Mouse (Mus musculus): Measurements from ENCODE around the gene Iqce. TPM values are rescaled to one million over a fixed set of nuclear protein-coding genes. Genes with fewer than 3 reads are reported as not detected.

Gene Iqce
- polyA plus RNA-seq, 1 experiment from 2014 or later: 32.2 TPM

GRCm38 (mm10) chr5:140654096-140654845 lies 47.9 kb downstream of the Iqce start:
- no peak overlapping the region for H3K4me3 ChIP-seq
- H3K36me3 ChIP-seq (replicated peaks): no peaks in the 10 kb centered on the region
- H3K4me2 ChIP-seq: no peak overlapping the region
- no peak for ATAC-seq (replicated peaks)
- no peak overlapping the region for H3K9ac ChIP-seq
- H3K27ac ChIP-seq: no peak overlapping the region
- no peaks in the 10 kb centered on the region for H3K27me3 ChIP-seq (replicated peaks)
- no peaks in the 10 kb centered on the region for H3K9me3 ChIP-seq
- H3K4me1 ChIP-seq: peaks cover 18% of the 10 kb centered on the region
- 86% methylated on average over 15 of the region's 15 CpGs for WGBS

DNA sequence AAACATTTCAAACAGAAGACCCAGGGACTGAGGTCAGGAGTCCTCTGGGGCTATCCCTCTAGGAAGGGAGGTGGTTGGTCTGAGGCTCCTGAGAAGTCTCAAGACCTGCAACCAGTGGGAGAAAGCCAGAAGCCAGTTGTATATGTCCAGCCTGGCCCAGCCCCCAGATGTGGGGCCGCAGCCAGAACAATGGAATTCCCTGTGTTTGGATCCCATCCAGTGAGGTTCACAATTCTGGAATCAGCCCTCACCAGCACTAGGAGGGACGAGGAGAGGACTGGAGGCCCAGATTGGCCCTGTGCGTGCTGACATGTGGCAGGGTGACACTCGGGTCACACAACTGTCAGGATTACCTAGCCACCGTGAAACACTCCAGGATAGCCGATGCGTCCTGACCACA lies 49.6 kb downstream of the Iqce start:
- no peak overlapping the region for H3K27ac ChIP-seq
- H3K4me2 ChIP-seq: no peak overlapping the region
- H3K4me3 ChIP-seq: no peak overlapping the region
- H3K9me3 ChIP-seq: no peaks in the 10 kb centered on the region
- no peak overlapping the region for H3K9ac ChIP-seq
- no peaks in the 10 kb centered on the region for H3K27me3 ChIP-seq (replicated peaks)
- no peak for ATAC-seq (replicated peaks)
- H3K4me1 ChIP-seq: peaks cover 13% of the 10 kb centered on the region
- 70% methylated on average over 7 of the region's 7 CpGs for WGBS
- no peaks in the 10 kb centered on the region for H3K36me3 ChIP-seq (replicated peaks)

DNA sequence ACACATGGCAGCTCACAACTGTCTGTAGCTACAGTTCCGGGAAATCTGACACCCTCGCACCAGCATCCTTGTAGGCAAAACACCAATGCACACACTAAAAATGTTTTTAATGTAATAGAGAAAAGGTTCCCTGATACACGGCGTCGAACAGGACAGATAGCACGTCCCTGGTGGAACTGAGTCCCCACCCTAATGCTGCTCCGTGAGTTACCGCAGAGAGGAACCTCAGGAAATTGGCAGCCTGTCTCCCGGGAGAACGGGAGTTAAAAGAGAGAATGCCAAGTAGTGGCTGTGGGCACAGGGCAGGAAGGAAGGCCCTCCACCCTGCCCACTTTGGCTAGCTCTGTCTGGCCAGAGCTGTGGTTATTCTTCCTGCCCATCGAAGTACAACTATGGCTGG lies 50.9 kb downstream of the Iqce start:
- peaks cover 26% of the 10 kb centered on the region for H3K4me1 ChIP-seq
- H3K4me3 ChIP-seq: no peak overlapping the region
- H3K27ac ChIP-seq: no peak overlapping the region
- no peaks in the 10 kb centered on the region for H3K9me3 ChIP-seq
- no peak overlapping the region for H3K9ac ChIP-seq
- WGBS: 76% methylated on average over 11 of the region's 11 CpGs
- H3K4me2 ChIP-seq: no peak overlapping the region
- ATAC-seq (replicated peaks): no peak
- no peaks in the 10 kb centered on the region for H3K36me3 ChIP-seq (replicated peaks)
- no peaks in the 10 kb centered on the region for H3K27me3 ChIP-seq (replicated peaks)

- 62% methylated on average over 7 of the region's 7 CpGs for WGBS
- no peaks in the 10 kb centered on the region for H3K9me3 ChIP-seq
- H3K4me3 ChIP-seq: peak overlapping the region; percentile 89; the same call in 1 of the 2 replicates
- peak overlapping the region; percentile 61 for H3K4me2 ChIP-seq
- peak overlapping the region; percentile 86 for H3K27ac ChIP-seq
- no peak for ATAC-seq (replicated peaks)
- no peaks in the 10 kb centered on the region for H3K27me3 ChIP-seq (replicated peaks)
- H3K36me3 ChIP-seq (replicated peaks): no peaks in the 10 kb centered on the region
- H3K9ac ChIP-seq: 0 out of 2 replicates have a peak overlapping the region, but pooled peaks have one; percentile 37
- peaks cover 39% of the 10 kb centered on the region for H3K4me1 ChIP-seq
Observed at GRCm38 (mm10) chr5:140649881-140650414, 52.2 kb downstream of the Iqce start.

DNA sequence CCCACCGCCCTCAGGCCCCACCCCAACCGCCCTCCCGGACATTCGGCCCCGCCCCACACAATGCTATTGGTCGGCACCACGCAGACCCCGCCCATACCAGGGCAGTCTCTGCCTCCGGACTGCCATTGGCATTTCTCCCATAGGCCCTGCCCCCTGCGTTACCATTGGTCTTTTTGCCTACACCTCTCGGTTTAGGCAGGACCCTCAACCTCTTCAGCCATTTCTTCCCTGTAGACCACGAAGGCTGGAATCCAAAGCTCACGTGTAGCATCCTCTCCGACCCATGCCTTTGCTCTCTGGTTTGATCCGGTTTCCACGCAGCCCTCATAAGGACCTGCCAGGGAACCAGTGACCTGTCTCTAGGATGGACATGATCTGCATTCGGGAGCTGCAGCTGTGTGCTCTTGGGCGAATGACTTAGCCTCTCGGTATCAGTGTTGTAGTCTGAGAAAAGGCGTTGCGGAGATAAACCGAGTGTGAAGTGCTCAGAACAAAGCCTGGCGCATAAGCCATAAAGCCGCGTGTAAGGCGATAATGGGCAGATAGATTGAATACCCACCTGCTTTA lies 53.0 kb downstream of the Iqce start:
- no peaks in the 10 kb centered on the region for H3K9me3 ChIP-seq
- H3K4me3 ChIP-seq: peak overlapping the region; percentile 89
- peaks cover 46% of the 10 kb centered on the region for H3K4me1 ChIP-seq
- H3K27ac ChIP-seq: peak overlapping the region; percentile 86
- H3K27me3 ChIP-seq (replicated peaks): no peaks in the 10 kb centered on the region
- peak; percentile 93 for ATAC-seq (replicated peaks)
- peak overlapping the region; percentile 37 for H3K9ac ChIP-seq
- no peaks in the 10 kb centered on the region for H3K36me3 ChIP-seq (replicated peaks)
- peak overlapping the region; percentile 61 for H3K4me2 ChIP-seq
- WGBS: 5% methylated on average over 26 of the region's 26 CpGs

GRCm38 (mm10) chr5:140648519-140649100 lies 53.6 kb downstream of the Iqce start, which contains the start of gene Ttyh3:
Gene Ttyh3, minus strand, starts transcription at chr5:140649031.
- H3K9me3 ChIP-seq: no peaks in the 10 kb centered on the region
- peak within 1 kb of the TSS; percentile 100 for H3K9ac ChIP-seq
- peak within 1 kb of the TSS; percentile 89 for H3K4me3 ChIP-seq
- ATAC-seq (replicated peaks): no peak; the same call in 1 of the 2 replicates
- H3K27me3 ChIP-seq (replicated peaks): no peaks in the 10 kb centered on the region
- H3K27ac ChIP-seq: peak within 1 kb of the TSS; percentile 93
- H3K4me1 ChIP-seq: peaks cover 51% of the 10 kb centered on the region
- peak within 1 kb of the TSS; percentile 98 for H3K4me2 ChIP-seq
- 1% methylated on average over 61 of the region's 62 CpGs for WGBS
- H3K36me3 ChIP-seq (replicated peaks): no peaks in the 10 kb centered on the region

DNA sequence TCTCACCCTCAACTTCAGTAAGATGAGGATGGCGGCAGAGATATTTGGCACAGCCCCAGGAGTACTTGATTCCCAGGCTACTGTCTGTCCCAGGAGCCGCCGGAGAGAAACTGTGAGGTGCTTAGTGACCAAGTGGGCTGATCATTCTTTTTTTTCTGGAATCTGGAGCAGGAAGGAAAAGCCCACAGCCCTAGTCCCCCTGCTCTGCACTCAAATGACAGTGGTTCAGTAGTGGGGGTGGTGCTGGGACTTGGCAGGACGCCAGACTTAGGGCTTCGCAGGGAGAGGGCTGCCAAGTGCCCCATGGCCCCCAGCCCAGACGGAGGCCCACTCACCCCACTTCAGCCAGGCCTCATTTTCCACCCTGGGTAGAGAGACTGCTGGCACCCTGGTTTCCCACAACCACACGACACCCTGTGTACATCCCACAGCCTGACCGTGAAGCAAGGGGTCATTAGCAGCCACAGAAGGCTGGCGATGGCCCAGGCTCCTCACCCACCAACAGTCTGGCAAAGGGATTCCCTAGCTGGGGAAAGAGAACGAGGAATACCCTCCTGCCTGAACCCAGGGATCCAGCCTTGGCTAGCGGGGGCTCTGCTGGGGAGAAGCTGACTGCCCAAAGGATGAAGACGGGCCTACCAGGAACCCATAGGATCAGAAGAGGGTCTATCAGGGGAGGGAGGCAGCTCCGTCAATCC lies 54.2 kb downstream of the Iqce start:
- no peaks in the 10 kb centered on the region for H3K27me3 ChIP-seq (replicated peaks)
- ATAC-seq (replicated peaks): peak; percentile 24
- H3K4me3 ChIP-seq: peak overlapping the region; percentile 89
- H3K27ac ChIP-seq: peak overlapping the region; percentile 93
- H3K4me1 ChIP-seq: peaks cover 57% of the 10 kb centered on the region
- H3K36me3 ChIP-seq (replicated peaks): no peaks in the 10 kb centered on the region
- peak overlapping the region; percentile 100 for H3K9ac ChIP-seq
- H3K4me2 ChIP-seq: peak overlapping the region; percentile 98
- WGBS: 1% methylated on average over 13 of the region's 13 CpGs
- no peaks in the 10 kb centered on the region for H3K9me3 ChIP-seq

DNA sequence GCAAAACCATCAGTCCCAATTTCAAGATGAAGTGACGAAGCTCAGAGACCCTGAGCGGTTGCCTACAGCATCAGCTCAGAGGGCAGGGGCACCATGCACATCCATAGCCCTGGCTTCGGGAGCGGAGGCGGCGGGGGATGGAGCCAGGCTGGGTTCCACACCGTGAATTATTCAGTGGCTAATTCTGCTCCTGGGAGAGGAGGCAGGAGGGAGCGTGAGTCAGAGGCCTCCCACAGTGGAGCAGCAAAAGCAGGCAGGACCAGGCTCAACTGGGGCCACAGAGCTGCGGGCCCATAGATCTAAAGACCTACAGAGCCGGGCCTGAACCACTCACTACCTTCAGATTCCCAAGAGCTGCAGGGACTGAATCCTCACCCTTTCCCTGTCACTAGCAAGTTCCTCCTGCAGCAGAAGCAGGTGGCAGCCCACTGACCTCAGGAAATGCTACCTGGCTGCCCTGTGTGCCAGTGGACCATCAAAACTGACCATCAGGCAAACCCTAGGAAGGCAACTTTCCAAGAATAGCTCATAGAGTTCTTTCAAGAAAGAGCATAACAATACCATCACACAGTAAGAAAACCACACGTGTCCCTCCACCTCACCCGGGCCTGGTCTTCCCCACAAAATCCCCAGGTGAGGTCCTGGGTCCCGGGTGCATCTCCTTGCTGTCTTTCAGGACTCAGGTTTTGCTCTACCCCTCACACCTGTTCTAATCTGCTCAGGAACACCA lies 55.0 kb downstream of the Iqce start:
- peak overlapping the region; percentile 98 for H3K4me2 ChIP-seq
- 26% methylated on average over 13 of the region's 13 CpGs for WGBS
- no peak for ATAC-seq (replicated peaks)
- H3K9me3 ChIP-seq: no peaks in the 10 kb centered on the region
- H3K4me1 ChIP-seq: peaks cover 64% of the 10 kb centered on the region
- peak overlapping the region; percentile 100 for H3K9ac ChIP-seq
- peak overlapping the region; percentile 89 for H3K4me3 ChIP-seq
- H3K36me3 ChIP-seq (replicated peaks): no peaks in the 10 kb centered on the region
- peak overlapping the region; percentile 93 for H3K27ac ChIP-seq
- no peaks in the 10 kb centered on the region for H3K27me3 ChIP-seq (replicated peaks)

DNA sequence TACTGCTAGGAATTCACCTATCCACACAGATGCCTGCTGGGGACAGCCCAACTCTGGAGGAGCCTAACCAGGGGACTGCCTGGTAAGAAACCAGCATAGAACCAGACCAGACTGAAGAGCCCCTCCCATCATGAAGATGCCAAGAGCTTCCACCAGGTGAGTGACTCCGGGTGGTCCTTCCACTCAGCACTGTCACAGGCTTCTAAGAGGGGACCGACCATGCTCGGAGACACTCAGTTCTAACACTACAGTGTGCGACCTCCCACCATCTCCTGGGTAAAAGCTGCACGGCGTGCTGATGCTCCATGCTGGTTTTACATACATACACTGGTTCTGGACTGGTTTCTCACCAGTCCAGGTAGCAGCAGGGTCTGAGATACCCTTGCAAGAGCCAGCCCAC lies 56.0 kb downstream of the Iqce start:
- no peak overlapping the region; the same call in 1 of the 2 replicates for H3K27ac ChIP-seq
- H3K4me3 ChIP-seq: peak overlapping the region; percentile 89
- 71% methylated on average over 6 of the region's 6 CpGs for WGBS
- H3K9ac ChIP-seq: peak overlapping the region; percentile 100
- H3K4me1 ChIP-seq: peaks cover 74% of the 10 kb centered on the region
- ATAC-seq (replicated peaks): no peak
- no peaks in the 10 kb centered on the region for H3K36me3 ChIP-seq (replicated peaks)
- H3K4me2 ChIP-seq: peak overlapping the region; percentile 98
- no peaks in the 10 kb centered on the region for H3K27me3 ChIP-seq (replicated peaks)
- no peaks in the 10 kb centered on the region for H3K9me3 ChIP-seq

DNA sequence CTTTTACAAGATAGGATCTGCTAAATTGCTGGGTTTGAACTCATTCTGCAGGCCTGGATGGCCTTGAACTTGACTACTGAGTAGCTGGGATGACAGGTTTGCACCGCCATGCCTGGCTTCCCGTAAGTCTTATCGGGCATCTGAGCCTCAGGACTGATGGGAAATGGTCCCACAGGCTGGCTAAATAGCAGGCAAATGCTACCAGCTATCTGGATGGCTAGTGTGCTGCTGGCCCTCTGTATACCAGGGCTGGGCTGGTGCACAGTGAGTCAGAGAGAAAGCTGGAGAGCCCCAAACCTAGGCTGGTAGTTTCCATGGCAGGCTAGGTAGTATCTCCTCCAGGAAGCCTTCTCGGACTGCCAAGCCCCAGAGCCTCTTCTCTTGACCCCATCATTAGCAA lies 56.7 kb downstream of the Iqce start:
- Histone ChIP-seq H3K4me1 (peaks cover 82% of the 10 kb centered on the region), H3K36me3 (replicated peaks) (no peaks in the 10 kb centered on the region), H3K27me3 (replicated peaks) (no peaks in the 10 kb centered on the region), H3K27ac (0 out of 2 replicates have a peak overlapping the region, but pooled peaks have one; percentile 12), H3K9ac (peak overlapping the region; percentile 100; the same call in 1 of the 2 replicates), H3K4me2 (peak overlapping the region; percentile 98), H3K4me3 (peak overlapping the region; percentile 89), H3K9me3 (no peaks in the 10 kb centered on the region)
- ATAC-seq (replicated peaks): no peak
- 79% methylated on average over 4 of the region's 4 CpGs for WGBS

GRCm38 (mm10) chr5:140644702-140645201 lies 57.4 kb downstream of the Iqce start:
- Histone ChIP-seq H3K4me3 (no peak overlapping the region), H3K27ac (0 out of 2 replicates have a peak overlapping the region, but pooled peaks have one; percentile 12), H3K9ac (0 out of 2 replicates have a peak overlapping the region, but pooled peaks have one; percentile 15), H3K27me3 (replicated peaks) (no peaks in the 10 kb centered on the region), H3K4me2 (peak overlapping the region; percentile 98), H3K36me3 (replicated peaks) (no peaks in the 10 kb centered on the region; the same call in 1 of the 2 replicates), H3K4me1 (peaks cover 83% of the 10 kb centered on the region), H3K9me3 (no peaks in the 10 kb centered on the region)
- ATAC-seq (replicated peaks): no peak
- WGBS: 69% methylated on average over 15 of the region's 15 CpGs

Data from midbrain, embryonic 15.5 days (tissue).